Mouse (Mus musculus): ENCODE results near the gene Plekho1. TPM values are rescaled to one million over a fixed set of nuclear protein-coding genes. Genes with fewer than 3 reads are reported as not detected.
"Not testable (repeated sequence)": the region's sequence is repeated elsewhere in the genome, so short reads cannot be mapped to it uniquely, and the experiment has no call there.

Plekho1 gene
- 70.0 and 73.7 TPM in 2 replicates for polyA plus RNA-seq (2014; fragmentation: Nextera tagmentation; extraction: Ambion mirVana)

- peak; percentile 79 for DNase-seq (ENCODE audit: low spot score)
- H3K9me3 ChIP-seq (ENCODE audit: control insufficient read depth, low read length), result no peaks in the 10 kb centered on the region
- H3K4me1 ChIP-seq (replicated peaks; ENCODE audit: control insufficient read depth, insufficient read depth, low read length), result peaks cover 18% of the 10 kb centered on the region; the same call in 1 of the 2 replicates
- peak within 1 kb of the TSS; percentile 49 for H3K4me2 ChIP-seq (replicated peaks; ENCODE audit: low read depth, low read length)
- ATAC-seq (ENCODE audit: low FRiP score), result peak; percentile 63
- peaks cover 6% of the 10 kb centered on the region for H3K36me3 ChIP-seq (ENCODE audit: control insufficient read depth, insufficient read depth, low read length)
- H3K9ac ChIP-seq (ENCODE audit: low read depth, low read length), result peak within 1 kb of the TSS; percentile 94
- WGBS, result under 1% methylated on average over 42 of the region's 84 CpGs
- peak within 1 kb of the TSS; percentile 52 for H3K4me3 ChIP-seq (ENCODE audit: low read depth, low read length)
- H3K27me3 ChIP-seq (ENCODE audit: control insufficient read depth, insufficient read depth, low read length), result no peaks in the 10 kb centered on the region
- H3K27ac ChIP-seq (ENCODE audit: low read depth, low read length), result peak within 1 kb of the TSS; percentile 95
Observed at GRCm38 (mm10) chr3:95995802-95996428, at the start of gene Plekho1. TSS of gene Plekho1 (minus strand) at chr3:95996001.

DNA sequence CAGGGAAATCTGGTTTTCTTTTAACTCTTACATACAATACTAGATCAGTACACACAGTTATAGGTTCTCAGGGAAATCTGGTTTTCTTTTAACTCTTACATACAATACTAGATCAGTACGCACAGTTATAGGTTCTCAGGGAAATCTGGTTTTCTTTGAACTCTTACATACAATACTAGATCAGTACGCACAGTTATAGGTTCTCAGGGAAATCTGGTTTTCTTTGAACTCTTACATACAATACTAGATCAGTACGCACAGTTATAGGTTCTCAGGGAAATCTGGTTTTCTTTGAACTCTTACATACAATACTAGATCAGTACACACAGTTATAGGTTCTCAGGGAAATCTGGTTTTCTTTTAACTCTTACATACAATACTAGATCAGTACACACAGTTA lies 48.8 kb upstream of the Plekho1 start:
- H3K4me2 ChIP-seq (replicated peaks; ENCODE audit: low read depth, low read length); H3K9ac ChIP-seq (ENCODE audit: low read depth, low read length); ATAC-seq (ENCODE audit: low FRiP score); H3K36me3 ChIP-seq (ENCODE audit: control insufficient read depth, insufficient read depth, low read length); H3K27me3 ChIP-seq (ENCODE audit: control insufficient read depth, insufficient read depth, low read length); H3K4me3 ChIP-seq (ENCODE audit: low read depth, low read length); DNase-seq (ENCODE audit: low spot score); H3K27ac ChIP-seq (ENCODE audit: low read depth, low read length); H3K4me1 ChIP-seq (replicated peaks; ENCODE audit: control insufficient read depth, insufficient read depth, low read length); H3K9me3 ChIP-seq (ENCODE audit: control insufficient read depth, low read length): not testable (repeated sequence)
- WGBS, result 94% methylated on average over 3 of the region's 3 CpGs

- ATAC-seq (ENCODE audit: low FRiP score) (no peak), DNase-seq (ENCODE audit: low spot score) (no peak)
- H3K36me3 ChIP-seq (ENCODE audit: control insufficient read depth, insufficient read depth, low read length), result no peaks in the 10 kb centered on the region
- no peaks in the 10 kb centered on the region for H3K27me3 ChIP-seq (ENCODE audit: control insufficient read depth, insufficient read depth, low read length)
- H3K4me2 ChIP-seq (replicated peaks; ENCODE audit: low read depth, low read length), result no peak overlapping the region
- no peaks in the 10 kb centered on the region for H3K4me1 ChIP-seq (replicated peaks; ENCODE audit: control insufficient read depth, insufficient read depth, low read length)
- H3K9ac ChIP-seq (ENCODE audit: low read depth, low read length), result no peak overlapping the region
- WGBS, result 80% methylated on average over 1 of the region's 1 CpGs
- H3K9me3 ChIP-seq (ENCODE audit: control insufficient read depth, low read length), result no peaks in the 10 kb centered on the region
- H3K4me3 ChIP-seq (ENCODE audit: low read depth, low read length), result no peak overlapping the region
- H3K27ac ChIP-seq (ENCODE audit: low read depth, low read length), result no peak overlapping the region
Observed at GRCm38 (mm10) chr3:96043104-96043503, 47.3 kb upstream of the Plekho1 start.

DNA sequence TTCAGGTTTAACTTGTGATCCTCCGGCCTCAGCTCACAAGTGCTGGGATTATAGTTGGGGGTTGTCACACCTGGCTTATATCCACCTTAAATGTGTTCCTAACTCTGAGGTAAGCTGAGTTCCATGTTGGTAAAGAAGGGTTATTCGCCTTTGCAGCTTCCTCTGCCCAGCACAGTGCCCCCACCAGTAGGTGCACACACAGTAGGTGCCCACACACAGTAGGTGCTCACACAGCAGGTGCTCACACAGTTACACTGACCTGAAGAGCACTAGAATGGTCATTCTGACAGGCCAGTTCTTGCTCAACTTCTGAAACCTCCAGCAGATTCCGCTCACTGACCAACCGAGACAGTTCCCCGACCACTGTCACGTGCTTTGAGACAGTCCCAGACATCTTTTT lies 45.3 kb upstream of the Plekho1 start:
- DNase-seq (ENCODE audit: low spot score) (no peak), ATAC-seq (ENCODE audit: low FRiP score) (no peak)
- Histone ChIP-seq H3K4me3 (ENCODE audit: low read depth, low read length) (no peak overlapping the region), H3K4me2 (replicated peaks; ENCODE audit: low read depth, low read length) (no peak overlapping the region), H3K27me3 (ENCODE audit: control insufficient read depth, insufficient read depth, low read length) (no peaks in the 10 kb centered on the region), H3K9me3 (ENCODE audit: control insufficient read depth, low read length) (no peaks in the 10 kb centered on the region), H3K9ac (ENCODE audit: low read depth, low read length) (no peak overlapping the region), H3K27ac (ENCODE audit: low read depth, low read length) (no peak overlapping the region), H3K4me1 (replicated peaks; ENCODE audit: control insufficient read depth, insufficient read depth, low read length) (no peaks in the 10 kb centered on the region), H3K36me3 (ENCODE audit: control insufficient read depth, insufficient read depth, low read length) (no peaks in the 10 kb centered on the region)
- 92% methylated on average over 6 of the region's 6 CpGs for WGBS

GRCm38 (mm10) chr3:96040663-96041006 lies 44.8 kb upstream of the Plekho1 start:
- H3K4me2 ChIP-seq (replicated peaks; ENCODE audit: low read depth, low read length), result no peak overlapping the region
- 100% methylated on average over 2 of the region's 2 CpGs for WGBS

DNA sequence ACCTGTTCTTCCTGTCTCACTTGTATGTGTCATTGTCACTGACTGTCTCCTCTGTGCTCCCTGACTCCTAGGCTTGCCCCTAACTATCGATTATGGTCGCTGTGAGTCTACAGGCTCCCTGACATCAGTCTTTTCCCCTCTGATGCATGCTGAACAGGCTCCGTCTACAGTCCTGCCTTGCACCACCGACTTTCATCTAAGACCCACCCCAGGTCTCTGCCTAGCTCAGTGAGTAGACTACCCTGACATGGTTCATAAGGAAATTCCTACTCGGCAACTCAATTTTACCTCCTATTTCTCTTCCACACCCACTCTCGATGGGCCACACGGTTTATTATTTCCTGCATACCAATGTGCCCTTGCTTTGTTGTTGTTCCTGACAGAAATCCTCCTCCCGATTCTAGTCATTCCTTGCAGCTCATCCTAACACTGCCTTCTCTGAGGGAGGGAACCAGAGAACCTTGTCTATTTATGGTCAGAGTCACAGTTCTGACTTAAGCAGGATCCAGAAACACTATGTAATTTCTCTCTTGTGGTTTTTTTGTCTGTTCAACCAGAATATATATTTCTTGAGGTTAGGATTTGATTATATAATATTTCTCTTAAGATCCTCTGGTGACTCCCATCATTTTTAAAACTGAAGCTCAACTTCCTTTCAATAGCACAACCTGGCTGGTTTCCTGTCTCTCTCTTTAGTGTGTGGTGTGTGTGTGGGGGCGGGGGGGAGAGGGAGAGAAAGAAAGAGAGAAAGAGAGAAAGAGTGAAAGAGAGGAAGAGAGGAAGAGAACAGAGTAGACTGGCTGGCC lies 44.3 kb upstream of the Plekho1 start:
- DNase-seq (ENCODE audit: low spot score) (no peak), ATAC-seq (ENCODE audit: low FRiP score) (no peak)
- Histone ChIP-seq H3K4me1 (replicated peaks; ENCODE audit: control insufficient read depth, insufficient read depth, low read length) (no peaks in the 10 kb centered on the region), H3K27ac (ENCODE audit: low read depth, low read length) (no peak overlapping the region), H3K4me3 (ENCODE audit: low read depth, low read length) (no peak overlapping the region), H3K4me2 (replicated peaks; ENCODE audit: low read depth, low read length) (no peak overlapping the region), H3K36me3 (ENCODE audit: control insufficient read depth, insufficient read depth, low read length) (no peaks in the 10 kb centered on the region), H3K9me3 (ENCODE audit: control insufficient read depth, low read length) (no peaks in the 10 kb centered on the region), H3K27me3 (ENCODE audit: control insufficient read depth, insufficient read depth, low read length) (no peaks in the 10 kb centered on the region), H3K9ac (ENCODE audit: low read depth, low read length) (no peak overlapping the region)
- WGBS, result 89% methylated on average over 9 of the region's 9 CpGs

More at GRCm38 (mm10) chr3:96040663-96041006, 44.8 kb upstream of the Plekho1 start:
- DNase-seq (ENCODE audit: low spot score) (no peak), ATAC-seq (ENCODE audit: low FRiP score) (no peak)
- Histone ChIP-seq H3K36me3 (ENCODE audit: control insufficient read depth, insufficient read depth, low read length) (no peaks in the 10 kb centered on the region), H3K9me3 (ENCODE audit: control insufficient read depth, low read length) (no peaks in the 10 kb centered on the region), H3K27me3 (ENCODE audit: control insufficient read depth, insufficient read depth, low read length) (no peaks in the 10 kb centered on the region), H3K27ac (ENCODE audit: low read depth, low read length) (no peak overlapping the region), H3K4me1 (replicated peaks; ENCODE audit: control insufficient read depth, insufficient read depth, low read length) (no peaks in the 10 kb centered on the region), H3K9ac (ENCODE audit: low read depth, low read length) (no peak overlapping the region), H3K4me3 (ENCODE audit: low read depth, low read length) (no peak overlapping the region)

GRCm38 (mm10) chr3:96038851-96039250 lies 43.0 kb upstream of the Plekho1 start:
- WGBS, result 91% methylated on average over 4 of the region's 4 CpGs
- Histone ChIP-seq H3K36me3 (ENCODE audit: control insufficient read depth, insufficient read depth, low read length) (no peaks in the 10 kb centered on the region), H3K9ac (ENCODE audit: low read depth, low read length) (no peak overlapping the region), H3K4me2 (replicated peaks; ENCODE audit: low read depth, low read length) (no peak overlapping the region), H3K4me1 (replicated peaks; ENCODE audit: control insufficient read depth, insufficient read depth, low read length) (no peaks in the 10 kb centered on the region), H3K4me3 (ENCODE audit: low read depth, low read length) (no peak overlapping the region), H3K9me3 (ENCODE audit: control insufficient read depth, low read length) (no peaks in the 10 kb centered on the region), H3K27me3 (ENCODE audit: control insufficient read depth, insufficient read depth, low read length) (no peaks in the 10 kb centered on the region), H3K27ac (ENCODE audit: low read depth, low read length) (no peak overlapping the region)
- no peak for DNase-seq (ENCODE audit: low spot score)
- no peak for ATAC-seq (ENCODE audit: low FRiP score)

- WGBS, result 90% methylated on average over 5 of the region's 5 CpGs
- H3K27ac ChIP-seq (ENCODE audit: low read depth, low read length), result no peak overlapping the region
- ATAC-seq (ENCODE audit: low FRiP score) (no peak), DNase-seq (ENCODE audit: low spot score) (no peak)
- H3K9me3 ChIP-seq (ENCODE audit: control insufficient read depth, low read length), result no peaks in the 10 kb centered on the region
- no peak overlapping the region for H3K4me2 ChIP-seq (replicated peaks; ENCODE audit: low read depth, low read length)
- H3K36me3 ChIP-seq (ENCODE audit: control insufficient read depth, insufficient read depth, low read length), result no peaks in the 10 kb centered on the region
- H3K4me3 ChIP-seq (ENCODE audit: low read depth, low read length), result no peak overlapping the region
- no peaks in the 10 kb centered on the region for H3K4me1 ChIP-seq (replicated peaks; ENCODE audit: control insufficient read depth, insufficient read depth, low read length)
- no peak overlapping the region for H3K9ac ChIP-seq (ENCODE audit: low read depth, low read length)
- no peaks in the 10 kb centered on the region for H3K27me3 ChIP-seq (ENCODE audit: control insufficient read depth, insufficient read depth, low read length)
Observed at GRCm38 (mm10) chr3:96038156-96038555, 42.4 kb upstream of the Plekho1 start.

DNA sequence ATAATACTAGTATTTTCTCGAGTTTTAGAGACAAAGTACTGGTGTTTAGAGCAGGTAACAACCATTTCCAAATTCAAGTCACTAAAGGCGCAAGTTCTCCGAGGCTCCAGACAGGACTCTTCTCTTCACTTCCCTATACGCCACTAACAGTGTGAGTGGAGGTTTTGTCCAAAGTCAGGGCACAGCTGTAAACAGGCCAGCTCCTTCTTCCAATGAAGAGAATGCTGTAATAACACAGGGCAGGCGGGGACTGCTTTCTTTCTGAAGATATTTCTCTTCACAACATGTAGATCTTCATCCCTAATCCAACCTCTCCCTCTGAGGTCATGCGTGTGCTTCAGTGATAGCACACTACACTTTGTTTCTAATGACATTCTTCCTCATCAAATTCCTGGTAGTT lies 41.0 kb upstream of the Plekho1 start:
- no peak overlapping the region for H3K27ac ChIP-seq (ENCODE audit: low read depth, low read length)
- no peak for ATAC-seq (ENCODE audit: low FRiP score)
- WGBS, result 92% methylated on average over 6 of the region's 6 CpGs
- H3K4me3 ChIP-seq (ENCODE audit: low read depth, low read length), result no peak overlapping the region
- no peak for DNase-seq (ENCODE audit: low spot score)
- no peaks in the 10 kb centered on the region for H3K9me3 ChIP-seq (ENCODE audit: control insufficient read depth, low read length)
- H3K9ac ChIP-seq (ENCODE audit: low read depth, low read length), result no peak overlapping the region
- no peaks in the 10 kb centered on the region for H3K36me3 ChIP-seq (ENCODE audit: control insufficient read depth, insufficient read depth, low read length)
- no peaks in the 10 kb centered on the region for H3K27me3 ChIP-seq (ENCODE audit: control insufficient read depth, insufficient read depth, low read length)
- no peak overlapping the region for H3K4me2 ChIP-seq (replicated peaks; ENCODE audit: low read depth, low read length)
- H3K4me1 ChIP-seq (replicated peaks; ENCODE audit: control insufficient read depth, insufficient read depth, low read length), result no peaks in the 10 kb centered on the region
